Mouse (Mus musculus): ENCODE results near the gene Irak1bp1.

DNA sequence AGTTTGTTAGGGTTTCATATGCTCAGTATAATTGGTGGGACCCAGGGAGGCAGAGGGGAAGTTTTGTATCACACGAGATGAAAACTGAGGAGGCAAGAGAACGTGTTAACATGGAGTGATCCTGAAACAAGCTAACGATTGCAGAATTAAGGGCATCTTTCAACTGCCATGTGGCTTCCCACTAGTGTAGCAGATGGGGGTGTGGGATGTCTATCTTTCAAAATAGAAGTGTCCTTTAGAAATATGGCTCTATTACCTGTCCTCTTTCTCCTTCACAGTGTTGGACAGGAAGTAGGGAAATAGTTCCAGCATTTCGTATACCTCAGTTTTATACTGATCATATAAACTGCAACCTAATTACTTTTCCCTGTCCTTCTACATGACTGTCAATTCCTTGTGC, 26.9 kb downstream of the Irak1bp1 start:
- TF ChIP-seq JUND (IDR thresholded peaks at IDR 0.05; ENCODE audit: low read depth, low read length) (no peak), MAX (IDR thresholded peaks at IDR 0.05; ENCODE audit: low read length) (no peak), POLR2A (IDR thresholded peaks at IDR 0.05; ENCODE audit: control insufficient read depth in 1 of 2, insufficient read depth in 1 of 2, low read depth in 1 of 2, low read length in 2 of 2, poor library complexity in 1 of 2) (no peak), CTCF (IDR thresholded peaks at IDR 0.05 in 2 of 3, conservative IDR thresholded peaks at IDR 0.05 in 1 of 3; ENCODE audit: control insufficient read depth in 1 of 3, insufficient read depth in 1 of 3, low read depth in 2 of 3, low read length in 3 of 3, poor library complexity in 1 of 3, severe bottlenecking in 1 of 3) (no peak), ELF1 (IDR thresholded peaks at IDR 0.05; ENCODE audit: low read depth, low read length) (no peak), ZNF384 (IDR thresholded peaks at IDR 0.05; ENCODE audit: low read depth, low read length) (no peak), GATA1 (IDR thresholded peaks at IDR 0.05; ENCODE audit: low read depth, low read length) (no peak), E2F4 (IDR thresholded peaks at IDR 0.05; ENCODE audit: borderline replicate concordance, low read depth, low read length) (no peak), SMC3 (IDR thresholded peaks at IDR 0.05; ENCODE audit: low read depth, low read length) (no peak), ZKSCAN1 (IDR thresholded peaks at IDR 0.05; ENCODE audit: low read depth, low read length) (no peak), CHD2 (IDR thresholded peaks at IDR 0.05; ENCODE audit: low read length) (no peak), EP300 (IDR thresholded peaks at IDR 0.05; ENCODE audit: low read depth in 1 of 2, low read length in 2 of 2) (no peak), HCFC1 (IDR thresholded peaks at IDR 0.05; ENCODE audit: low read depth, low read length) (no peak)

Measured in MEL (cell line).